In genomic region chrX:144265934-144266333, GRCm38 (mm10) we compare ENCODE assay signal across 11 mouse cellular contexts.
"Had no signal": no experiment of that assay in that cellular context is flagged by ENCODE, and none has a peak within 500 bp of the region (broad histone marks: within the 10 kb centered on the region; RNA-seq: fewer than 3 reads in every experiment).

No protein-coding gene starts in this region.

- DNase-seq: retina, postnatal 1 day; right cerebral cortex, adult 18-20 months; right cerebral cortex, postnatal 14 days; right cerebral cortex, postnatal 25 days; spleen, adult 18-20 months; thymus, adult 18-20 months; thymus, adult 2 months; thymus, postnatal 14 days; thymus, postnatal 25 days; thymus, postnatal 36 days; thymus, postnatal 4 days had no signal
